Mouse (Mus musculus): Measurements from ENCODE around the gene Mapk8ip3.
"Not testable (repeated sequence)": the region's sequence is repeated elsewhere in the genome, so short reads cannot be mapped to it uniquely, and the experiment has no call there.

Mapk8ip3 gene

DNA sequence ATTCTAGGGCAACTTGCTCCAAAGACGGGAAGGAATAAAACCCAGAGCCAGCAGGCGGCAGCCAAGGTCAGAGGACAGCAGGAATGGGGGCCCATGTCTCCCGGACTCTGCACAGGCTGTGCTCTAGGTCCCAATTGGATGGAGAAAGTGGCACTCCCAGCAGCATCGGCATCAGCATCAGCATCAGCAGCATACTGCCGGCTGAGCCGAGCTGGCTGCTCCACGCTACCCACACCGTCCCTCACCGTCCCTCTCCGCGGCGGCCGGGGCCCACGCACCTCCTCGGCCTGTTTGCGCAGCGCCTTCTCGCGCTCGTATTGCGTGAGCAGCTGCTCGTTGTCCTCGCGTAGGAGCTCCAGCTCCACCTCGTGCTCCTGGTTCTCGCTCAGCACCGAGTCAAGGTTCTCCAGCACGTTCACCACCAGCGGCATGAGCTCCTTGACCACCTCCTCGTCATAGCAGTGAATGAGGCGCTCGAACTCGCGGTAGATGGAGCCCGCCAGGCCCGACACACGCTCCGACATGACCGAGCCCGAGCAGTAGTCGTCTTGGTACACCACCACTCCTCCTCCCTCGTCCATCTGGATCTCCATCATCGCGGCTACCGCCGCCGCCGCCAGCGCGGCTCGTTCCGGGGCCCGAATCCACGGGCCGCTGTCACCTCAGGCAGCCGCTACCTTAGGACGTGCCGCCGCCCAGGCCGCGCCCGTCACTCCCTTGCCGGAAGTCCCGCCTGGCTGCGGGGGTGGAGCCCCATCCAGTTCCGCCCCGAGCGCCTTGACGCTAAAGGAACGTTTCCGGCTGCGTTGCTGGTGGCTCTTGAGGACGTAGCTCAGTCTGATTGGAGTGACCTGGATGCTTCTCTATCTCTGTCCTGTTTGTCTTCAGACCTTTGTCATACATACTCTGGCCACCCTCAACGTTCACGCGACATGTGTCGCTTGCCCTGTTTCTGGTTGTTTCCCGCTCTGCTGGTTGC lies at the start of gene Mapk8ip3:
Gene Mapk8ip3 (minus strand): TSS at position 719 of the 979 bp plus-strand sequence.
- DNase-seq = peak; percentile 96

DNA sequence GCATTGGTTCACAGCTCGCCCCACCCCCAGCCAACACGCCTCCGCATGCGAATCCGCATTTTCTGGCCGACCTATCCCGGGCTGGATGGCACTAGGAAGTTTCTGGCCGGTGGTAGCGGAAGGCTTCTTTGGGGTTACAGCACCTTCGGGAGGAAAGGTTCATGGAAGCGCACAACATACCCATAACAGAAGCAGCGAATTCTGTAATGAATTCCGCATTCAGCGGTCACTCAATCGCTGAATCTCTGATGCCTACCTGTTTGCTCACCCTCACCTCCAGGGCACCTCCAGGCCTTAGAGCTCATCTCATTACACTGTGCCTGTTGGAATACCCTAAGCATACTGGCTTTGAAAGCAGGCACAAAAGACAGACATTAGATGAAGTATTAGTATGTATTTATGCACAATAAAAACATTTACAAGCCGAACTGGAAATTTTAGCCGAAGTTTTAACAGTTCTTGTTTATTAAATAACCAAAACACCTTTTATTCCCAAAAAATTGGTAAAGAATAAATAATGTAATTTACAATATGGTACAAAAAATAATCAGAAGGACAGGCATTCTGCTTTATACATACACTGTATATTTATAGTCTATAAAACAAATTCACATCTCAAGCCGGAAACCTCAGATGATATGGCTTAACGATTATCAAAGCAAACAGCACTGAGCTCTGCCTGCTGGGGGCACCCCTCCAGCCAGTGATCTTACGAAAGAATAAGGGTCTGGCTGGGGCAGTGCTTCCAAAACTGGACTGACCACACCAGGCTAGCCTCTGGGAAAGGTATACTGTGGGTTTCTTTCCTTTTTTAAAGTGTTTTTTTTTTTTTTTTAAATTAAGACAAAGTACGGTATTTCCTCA lies 24.3 kb upstream of the Mapk8ip3 start:
- DNase-seq = no peak

DNA sequence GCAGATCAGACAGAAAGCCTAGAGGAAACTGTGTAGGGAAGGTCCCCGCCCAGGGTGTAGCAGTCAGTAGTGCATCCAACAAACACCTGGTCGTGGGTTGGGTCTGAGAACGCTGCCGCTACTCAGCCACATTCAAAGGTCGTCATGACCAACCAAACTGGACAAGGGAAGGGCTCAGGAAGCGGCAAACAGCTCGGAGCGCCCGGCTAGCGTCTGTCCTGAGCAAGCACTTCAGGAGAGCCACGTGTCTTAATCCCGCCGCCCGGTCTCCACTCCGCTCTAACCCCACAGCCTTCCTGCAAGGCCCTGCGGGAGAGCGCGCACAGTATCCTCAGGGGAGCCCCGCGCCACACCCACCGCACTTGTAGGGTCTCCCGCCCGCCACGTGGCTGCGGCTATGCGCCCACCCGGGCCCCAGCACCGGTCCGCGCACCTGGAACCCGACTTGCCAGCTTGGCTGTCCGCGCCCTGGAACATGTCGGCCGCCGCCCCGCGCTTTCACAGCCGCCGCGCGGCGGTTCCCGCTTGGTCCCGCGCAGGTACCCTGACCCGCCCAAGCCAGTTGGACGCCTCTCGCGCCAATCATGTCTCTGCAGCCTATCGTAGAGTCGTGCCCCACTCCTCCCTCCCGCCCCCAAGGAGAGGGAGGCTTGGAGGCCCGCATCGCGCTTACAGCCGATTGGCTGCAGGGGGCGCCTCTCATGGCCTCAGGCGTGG lies 23.5 kb upstream of the Mapk8ip3 start, which contains the start of gene Jpt2:
Gene Jpt2 (minus strand): TSS at position 555 of the 717 bp plus-strand sequence.
- peak; percentile 98 for DNase-seq

DNA sequence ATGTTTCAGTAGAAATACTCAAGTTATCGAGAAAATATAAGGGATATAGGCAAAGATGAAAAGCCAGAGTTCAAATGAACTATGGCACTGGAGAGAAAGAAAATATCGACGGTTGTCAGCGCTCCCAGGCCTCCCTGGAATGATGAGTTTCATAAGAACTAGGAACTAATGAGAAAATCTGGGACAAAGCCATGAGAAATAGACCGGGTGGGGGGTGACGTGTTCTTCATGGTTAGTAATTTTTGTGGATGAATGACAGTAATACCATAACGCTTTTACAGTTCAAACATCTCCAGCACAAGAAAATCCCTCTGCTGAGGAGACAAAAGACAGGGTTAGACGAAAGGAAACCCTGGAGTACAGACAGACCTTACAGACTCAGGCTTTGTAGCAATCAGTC lies 22.6 kb upstream of the Mapk8ip3 start:
- no peak for DNase-seq

DNA sequence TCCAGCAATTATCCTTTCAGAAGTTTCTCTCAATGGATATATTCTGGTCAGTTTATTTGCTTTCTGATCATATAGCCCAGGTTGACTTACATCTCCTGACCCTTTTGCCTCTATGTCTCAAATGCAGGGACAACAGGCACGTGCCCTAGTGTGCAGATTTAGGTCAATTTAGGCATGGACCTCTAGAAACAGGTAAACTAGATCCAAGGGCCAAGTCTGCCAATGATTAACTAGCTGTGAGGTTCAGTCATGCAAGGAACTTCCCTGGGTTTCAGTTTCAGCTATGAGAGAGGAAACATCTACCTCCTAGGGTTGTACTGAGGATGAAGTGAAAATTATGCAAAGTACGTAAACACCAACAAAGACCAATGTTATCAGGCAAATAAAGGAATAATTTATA lies 16.5 kb upstream of the Mapk8ip3 start:
- DNase-seq = no peak

DNA sequence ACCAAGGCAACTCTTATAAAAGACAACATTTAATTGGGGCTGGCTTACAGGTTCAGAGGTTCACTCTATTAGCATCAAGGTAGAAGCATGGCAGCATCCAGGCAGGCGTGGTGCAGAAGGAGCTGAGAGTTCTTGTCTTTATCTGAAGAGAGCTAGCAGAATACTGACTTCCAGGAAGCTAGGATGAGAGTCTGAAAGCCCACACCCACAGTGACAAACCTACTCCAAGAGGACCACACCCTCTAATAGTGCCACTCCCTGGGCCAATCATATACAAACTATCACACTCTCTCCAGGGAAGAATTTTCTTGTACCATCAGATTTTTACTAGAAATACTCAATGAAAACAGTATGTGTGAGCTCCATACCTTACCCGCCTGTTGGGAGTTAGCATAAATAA lies 13.9 kb upstream of the Mapk8ip3 start:
- DNase-seq = no peak

DNA sequence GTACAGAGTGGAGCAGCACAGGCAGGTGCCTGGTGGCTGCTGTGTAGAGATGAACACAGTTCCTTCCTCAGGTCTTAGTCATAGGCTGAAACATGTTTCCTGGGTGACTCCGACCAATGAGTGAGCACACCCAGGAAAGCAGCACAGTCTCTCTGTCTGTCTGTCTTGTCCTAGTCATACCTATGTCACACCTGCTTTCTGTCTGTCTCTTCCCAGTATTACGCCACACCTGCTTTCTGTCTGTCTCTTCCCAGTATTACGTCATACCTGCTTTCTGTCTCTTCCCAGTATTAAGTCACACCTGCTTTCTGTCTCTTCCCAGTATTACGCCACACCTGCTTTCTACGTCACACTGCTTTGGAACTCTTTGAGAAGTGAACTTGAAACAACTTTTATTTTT lies 11.4 kb upstream of the Mapk8ip3 start:
- DNase-seq = no peak

DNA sequence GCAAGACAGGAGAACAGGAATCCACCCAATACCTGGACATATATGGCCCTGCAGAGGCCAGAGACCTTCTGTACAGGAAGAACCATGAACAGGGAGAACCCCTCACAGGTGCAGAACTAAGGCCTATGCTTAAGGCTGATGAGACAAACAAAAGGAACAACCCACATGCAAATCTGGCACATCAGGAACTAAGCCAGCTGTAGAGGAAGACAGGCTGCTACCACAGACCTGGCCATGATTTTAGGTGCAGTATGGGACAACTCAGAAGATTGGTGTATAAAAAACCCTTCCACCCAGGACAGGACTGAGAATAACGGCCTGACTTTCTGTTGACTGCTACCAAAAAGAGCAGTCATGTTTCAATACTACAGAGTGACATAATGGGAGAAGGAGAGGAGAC lies 6.8 kb upstream of the Mapk8ip3 start:
- DNase-seq = not testable (repeated sequence)

DNA sequence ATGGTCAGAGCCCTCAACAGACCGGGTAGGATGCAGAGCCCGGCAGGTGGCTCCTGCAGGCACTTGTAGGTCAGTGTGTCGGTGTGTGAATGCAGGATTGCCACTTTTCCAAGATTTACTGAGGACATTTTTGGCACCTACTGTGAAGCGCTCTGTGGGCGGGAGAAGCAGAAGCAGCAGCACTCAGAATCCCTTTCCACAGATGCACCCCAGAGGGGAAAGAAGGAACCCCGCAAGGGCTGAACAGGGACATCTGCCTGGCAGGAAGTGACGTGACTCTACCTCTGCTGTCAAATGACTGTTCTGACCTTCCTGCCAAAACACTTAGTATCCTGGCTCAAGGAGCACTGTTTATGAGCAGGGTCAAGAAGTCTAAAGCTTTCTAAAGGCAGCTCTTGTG lies 6.3 kb upstream of the Mapk8ip3 start:
- peak; percentile 12 for DNase-seq

DNA sequence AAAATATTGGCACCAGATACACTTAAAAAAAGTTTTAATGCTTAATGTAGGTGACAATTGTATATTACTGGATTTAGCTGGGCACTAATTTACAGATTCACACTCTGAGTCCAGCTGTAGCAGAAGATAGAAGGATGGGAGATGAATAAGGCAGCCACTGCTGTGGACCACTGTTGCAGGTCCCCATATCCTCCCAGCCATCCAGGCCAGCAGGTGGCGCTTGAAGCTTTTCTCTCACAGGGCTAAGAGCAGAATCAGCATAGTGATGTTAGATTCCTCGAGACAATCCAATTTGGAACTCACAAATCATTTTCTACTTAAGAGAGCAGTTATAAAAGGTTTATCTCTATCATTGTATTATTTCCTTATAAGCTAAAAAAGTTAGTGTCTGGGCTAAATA lies 5.7 kb upstream of the Mapk8ip3 start:
- peak; percentile 40 for DNase-seq

DNA sequence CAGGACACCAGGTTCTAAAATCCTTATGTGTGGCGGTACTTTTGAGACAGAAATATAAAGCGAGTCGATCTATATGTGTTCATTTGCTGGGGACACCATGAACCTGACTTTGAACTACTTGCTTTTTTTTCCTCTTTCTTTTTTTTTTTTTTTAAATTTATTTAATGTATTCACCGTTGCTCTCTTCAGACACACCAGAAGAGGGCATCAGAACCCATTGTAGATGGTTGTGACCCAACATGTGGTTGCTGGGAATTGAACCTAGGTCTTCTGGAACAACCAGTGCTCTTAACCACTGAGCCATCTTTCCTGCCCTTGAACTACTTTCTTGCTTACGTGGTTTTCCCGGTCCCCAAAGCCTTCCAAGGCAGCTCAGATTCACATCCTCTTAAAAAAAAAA lies 489 bp upstream of the Mapk8ip3 start:
- peak; percentile 13 for DNase-seq

DNA sequence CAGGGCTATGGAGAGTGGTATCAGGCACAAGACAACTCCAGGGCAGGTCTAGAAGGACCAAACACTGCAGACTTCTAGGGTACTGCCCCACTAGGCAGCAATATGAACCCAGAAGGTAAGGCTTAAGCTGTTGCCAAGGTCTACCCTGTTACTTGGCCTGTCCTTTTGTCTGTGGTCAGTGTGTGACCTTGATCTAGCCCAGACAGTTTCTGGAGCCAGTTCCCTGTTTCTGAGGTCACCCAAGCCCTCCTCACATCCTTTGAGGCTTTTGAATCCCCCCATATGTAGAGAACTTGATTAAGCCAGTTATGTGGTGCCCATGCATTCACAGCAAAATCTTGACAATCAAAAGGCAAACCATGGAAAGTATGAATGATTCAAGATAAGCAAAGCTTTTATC lies 1.1 kb downstream of the Mapk8ip3 start:
- no peak for DNase-seq

DNA sequence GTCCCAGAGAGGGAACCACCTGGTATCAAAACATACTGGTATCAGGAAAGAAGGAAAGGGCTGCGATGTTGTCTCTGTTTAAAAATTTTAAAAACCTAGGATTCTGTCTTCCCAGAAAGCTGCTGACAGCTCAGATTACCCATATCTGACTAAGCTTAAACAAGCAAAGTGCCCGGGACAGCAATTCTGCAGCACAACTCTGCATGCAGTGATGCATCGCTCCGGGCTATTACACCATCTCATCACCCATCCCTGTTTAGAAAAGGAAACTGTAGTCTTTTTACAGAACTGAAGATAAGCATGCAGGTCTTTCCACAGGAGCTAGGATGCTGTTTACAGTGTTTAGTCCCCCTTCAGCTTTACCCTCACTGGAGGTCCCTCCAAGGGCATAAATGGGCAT lies 1.9 kb downstream of the Mapk8ip3 start:
- no peak for DNase-seq

DNA sequence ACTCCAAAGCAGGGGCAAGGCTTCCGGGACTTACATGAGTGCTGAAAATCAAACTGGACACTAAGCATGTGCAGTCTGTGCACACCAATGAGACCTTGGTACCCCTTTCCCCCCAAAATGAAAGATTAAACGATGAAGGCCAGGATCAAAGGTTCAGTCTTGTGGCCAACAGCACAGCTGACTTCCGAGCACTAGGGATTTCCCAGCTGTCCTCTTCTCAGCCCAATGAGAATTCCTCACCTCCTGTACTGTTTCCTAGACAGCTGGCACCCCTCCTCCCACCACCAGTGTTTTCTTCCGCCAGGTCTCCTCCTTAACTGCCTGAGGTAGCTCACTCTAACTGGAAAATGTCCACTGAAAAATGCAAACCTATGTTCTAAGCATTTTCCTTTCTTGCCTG lies 3.6 kb downstream of the Mapk8ip3 start:
- no peak for DNase-seq

DNA sequence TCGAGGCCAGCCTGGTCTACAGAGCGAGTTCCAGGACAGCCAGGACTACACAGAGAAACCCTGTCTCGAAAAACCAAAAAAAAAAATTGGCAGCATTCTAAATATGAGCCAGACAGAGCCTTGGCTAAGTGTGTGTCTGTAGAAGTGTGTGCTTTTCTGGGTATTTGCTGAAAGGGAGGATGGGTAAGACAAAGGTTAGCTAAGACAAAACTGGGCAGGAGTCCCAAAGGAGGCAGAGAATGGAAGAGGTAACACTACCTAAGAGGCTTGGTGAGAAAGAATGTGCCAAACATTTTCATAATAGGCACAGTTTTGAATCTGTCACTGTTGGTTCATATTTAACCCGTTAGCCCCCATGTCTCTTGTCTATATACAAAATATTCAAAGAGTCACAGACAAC lies 4.3 kb downstream of the Mapk8ip3 start:
- no peak for DNase-seq

DNA sequence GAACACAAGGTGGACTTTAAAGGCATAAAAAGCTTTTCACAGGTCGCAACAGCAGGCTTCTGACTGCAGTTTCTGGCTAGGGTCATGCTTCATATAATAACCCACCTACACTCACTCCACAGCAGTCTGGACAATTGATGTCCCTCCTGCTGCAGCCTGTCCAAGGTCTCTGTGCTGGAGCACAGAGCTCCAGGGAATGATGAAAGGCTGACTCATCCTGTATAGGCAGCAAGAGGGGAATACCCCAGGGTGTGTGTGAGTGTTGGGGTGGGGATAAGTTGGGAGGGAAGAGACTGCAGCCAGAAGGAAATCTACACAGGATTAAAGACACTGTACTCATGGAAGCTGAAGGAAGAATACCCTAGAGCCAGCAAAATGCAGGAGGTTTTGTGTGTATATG lies 7.3 kb downstream of the Mapk8ip3 start:
- no peak for DNase-seq

DNA sequence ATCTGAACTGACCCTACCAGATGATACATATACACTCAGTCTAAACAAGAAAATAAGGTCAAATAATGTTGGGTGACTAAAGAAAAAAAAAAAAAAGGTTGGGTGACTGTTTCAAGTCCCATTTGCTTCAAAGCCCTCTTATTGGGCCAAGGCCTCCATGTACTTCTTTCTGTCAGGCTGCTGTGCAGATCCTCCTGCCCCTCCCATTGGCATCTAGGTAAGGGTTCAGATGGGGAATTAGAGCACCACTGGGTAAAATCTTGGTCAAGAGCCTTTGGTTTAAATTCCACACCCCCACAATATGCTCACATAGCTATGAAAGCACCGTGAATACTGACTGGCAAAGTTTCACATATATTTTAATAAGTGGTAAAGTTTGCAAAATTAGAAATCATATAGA lies 13.5 kb downstream of the Mapk8ip3 start:
- no peak for DNase-seq

DNA sequence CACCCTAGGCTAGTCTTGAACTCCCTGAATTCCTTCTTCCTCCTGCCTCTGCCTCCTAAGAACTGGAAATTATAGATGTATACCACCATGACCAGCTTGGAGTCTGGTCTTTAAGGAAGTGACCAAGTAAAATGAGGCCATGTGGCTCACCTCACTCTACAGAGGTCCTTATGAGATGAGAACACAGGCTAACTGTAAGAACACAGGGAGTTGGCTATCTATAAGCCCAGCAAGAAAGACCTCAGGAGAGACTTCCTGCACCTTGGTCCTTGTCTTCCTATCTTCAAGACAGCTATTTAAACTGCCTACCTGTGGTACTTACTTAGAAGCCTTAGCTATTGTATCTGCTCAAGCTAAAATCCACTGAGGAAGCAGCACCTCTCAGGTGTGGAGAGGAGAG lies 22.8 kb downstream of the Mapk8ip3 start:
- no peak for DNase-seq

DNA sequence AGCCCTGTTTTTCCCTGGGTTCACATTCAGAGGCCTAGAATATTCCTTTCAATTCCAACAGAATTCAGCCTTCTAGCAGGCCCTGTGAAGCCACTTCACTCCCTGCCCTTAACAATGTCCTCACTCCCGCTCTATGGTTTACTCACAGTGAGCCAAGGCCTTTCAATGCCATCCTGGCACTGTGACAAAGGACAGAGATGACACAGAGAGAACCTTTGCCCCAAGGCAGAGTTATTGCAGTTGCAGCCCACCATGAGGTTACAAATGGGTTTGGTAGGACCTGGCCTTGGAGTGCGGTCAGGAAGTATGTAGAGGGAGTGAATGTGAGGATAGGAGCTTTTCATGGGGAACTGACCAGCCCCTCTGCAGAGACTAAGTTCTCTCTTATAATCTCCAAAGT lies 29.2 kb downstream of the Mapk8ip3 start:
- no peak for DNase-seq

DNA sequence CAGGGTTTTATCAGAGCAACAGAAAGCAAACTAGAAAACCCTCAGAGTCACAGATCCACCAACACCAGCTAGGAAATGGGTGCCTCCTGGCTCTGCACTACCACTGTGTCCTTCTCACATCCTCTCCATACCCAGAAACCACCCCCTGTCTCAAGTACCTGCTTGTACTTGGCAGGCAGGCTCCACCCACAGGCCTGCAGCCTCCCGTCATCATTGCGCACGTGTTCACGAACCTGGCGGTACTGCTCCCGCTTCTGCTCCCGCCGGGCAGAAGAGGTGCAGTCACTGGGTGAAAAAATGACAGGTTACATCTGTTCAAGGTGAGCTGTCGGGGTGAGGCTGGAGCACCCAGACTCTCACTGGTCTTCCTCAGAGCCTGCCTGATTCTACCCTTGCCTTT lies 33.0 kb downstream of the Mapk8ip3 start:
- no peak for DNase-seq

DNA sequence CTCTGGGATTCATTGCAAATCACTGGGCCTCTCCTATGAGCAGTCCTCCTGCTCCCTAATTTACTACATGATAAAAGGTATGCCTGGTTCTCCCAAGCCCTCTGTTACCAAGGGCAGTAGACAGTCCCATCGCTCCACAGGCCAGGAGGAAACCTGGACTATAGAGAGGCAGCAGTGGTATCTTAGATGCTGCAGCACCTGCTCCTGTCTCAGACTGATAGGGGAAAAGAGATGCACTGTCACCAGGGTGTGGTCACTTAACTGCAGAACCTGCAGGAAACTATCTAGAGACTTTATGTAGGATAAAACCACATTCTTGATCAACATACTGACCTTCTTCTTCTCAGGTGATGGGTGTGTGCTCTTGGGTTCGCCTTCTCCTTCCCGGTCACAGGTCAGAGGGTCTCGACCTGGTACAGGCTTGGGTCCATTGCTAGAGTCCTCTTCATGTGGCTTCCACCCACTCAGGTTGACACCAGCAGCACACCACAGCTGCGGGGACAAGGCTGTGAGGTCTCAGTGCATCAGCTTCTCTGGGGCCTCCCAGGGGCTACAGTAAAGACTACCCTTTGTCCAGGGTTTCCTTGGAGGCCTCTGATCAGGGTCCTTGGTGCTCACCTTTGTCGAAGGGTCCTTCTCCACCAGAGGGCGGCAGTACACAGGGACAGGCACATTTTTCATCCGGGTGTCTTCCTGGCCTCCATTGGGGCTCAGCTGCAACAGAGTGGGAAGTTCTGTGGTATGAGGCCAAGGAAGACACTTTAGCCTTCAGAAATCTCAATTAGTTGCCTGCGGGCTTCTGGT lies 33.9 kb downstream of the Mapk8ip3 start:
- DNase-seq = peak; percentile 26

DNA sequence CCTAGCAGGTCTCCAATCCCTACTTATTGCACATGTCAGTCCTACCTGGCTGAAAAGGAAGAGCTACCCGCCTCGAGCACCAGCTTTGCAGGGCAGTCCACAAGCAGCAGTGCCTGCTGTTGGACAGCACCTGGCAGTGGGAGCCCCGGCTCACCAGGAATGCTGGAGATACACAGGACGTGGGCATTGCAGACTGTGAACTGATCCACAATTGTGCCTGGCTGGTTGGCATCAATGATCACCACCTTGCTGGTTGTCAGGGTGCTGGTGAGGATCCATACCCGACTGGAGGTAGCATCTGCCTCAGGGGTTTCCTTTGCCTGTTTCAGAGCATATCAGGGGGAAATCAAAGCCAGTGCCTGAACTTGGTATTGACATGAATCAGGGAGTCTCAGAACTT lies 34.7 kb downstream of the Mapk8ip3 start:
- DNase-seq = no peak

All from cerebellum, adult 9-11 months (tissue).